Mouse (Mus musculus) granulocyte monocyte progenitor cell, adult 5-6 weeks (primary cell): ENCODE measurements around the gene Lrrc17. TPM values are rescaled to one million over a fixed set of nuclear protein-coding genes. Genes with fewer than 3 reads are reported as not detected.
A peak's percentile ranks its signal among the peaks of the same experiment; 100 is the strongest.

Experiments
- ATAC-seq: replicated peaks from 2 replicates; pipeline ENCODE4 v1.8.0; 2016; ENCODE audit warnings: mild to moderate bottlenecking, moderate TSS enrichment, inconsistent platforms; ENCODE audit not compliant: poor library complexity, severe bottlenecking
- total RNA-seq, 2 experiments: library from RNA; stranded (forward) in 1 of 2; stranded (reverse) in 1 of 2; fragments of 200-712, 200-1000 nt in 1 of 2; fragments of >200 nt in 1 of 2; fragmentation: Nextera tagmentation in 1 of 2; gene quantifications; 2 replicates each; pipeline ENCODE4 v1.2.3; 2014 to 2017

The Lrrc17 gene
- total RNA-seq, 2 experiments from 2014 or later: not detected

DNA sequence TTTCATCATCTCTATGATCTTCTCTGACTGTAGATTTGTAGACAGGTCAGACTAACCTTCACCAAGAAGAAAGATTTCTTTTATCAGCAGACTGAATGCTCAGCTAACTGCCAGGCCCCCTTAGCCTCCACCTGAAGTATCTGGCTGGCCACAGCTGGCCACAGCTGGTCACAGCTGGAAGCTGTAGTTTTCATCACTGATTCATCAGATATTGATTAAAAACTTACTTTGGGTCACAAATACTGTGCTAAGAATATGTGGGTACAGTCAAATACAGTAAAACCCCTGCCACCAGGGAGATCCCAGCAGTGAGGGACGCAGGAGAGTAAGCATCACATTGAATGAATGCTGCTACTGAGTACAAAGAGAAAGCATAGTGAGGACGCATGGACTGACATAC is 11.2 kb upstream of the Lrrc17 start:
- no peak for ATAC-seq

DNA sequence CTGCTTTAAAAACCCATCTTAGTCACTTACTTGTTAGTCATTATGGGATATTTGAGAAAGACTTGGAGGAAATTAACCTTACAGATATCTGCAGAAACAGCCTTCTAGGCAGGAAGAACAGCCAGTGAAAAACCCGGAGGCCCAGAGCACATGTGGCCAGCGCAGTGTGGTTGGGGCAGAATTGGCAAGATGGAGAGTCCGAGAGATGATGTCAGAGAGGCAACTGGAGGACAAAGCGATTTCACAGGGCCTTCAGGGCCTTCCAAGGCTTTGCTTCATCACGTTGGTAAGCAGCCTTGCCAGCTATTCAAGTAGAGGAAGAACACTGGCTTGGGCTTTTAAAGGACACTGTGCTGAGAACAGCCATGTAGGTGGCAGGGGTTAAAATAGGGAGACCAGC is 10.4 kb upstream of the Lrrc17 start:
- ATAC-seq: no peak

DNA sequence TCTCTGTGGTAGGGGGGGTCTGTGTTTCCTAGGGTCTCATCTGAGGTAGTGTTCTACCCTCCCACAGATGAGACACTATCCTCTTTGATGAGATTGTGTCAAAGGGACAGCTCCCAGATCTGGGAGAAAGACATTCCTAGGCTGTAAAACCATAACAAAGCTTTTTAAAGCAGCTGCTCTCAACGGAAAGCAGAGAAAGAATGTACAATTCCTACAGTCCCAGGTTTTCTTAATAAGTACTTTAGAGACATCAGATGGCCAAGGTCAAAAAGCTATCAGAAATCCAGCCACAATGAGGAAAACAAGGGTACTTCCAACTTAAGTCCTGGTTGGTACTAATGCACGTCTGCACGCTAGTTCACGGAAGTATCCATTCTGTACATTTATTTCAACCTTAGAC is 1.1 kb upstream of the Lrrc17 start:
- ATAC-seq: no peak

DNA sequence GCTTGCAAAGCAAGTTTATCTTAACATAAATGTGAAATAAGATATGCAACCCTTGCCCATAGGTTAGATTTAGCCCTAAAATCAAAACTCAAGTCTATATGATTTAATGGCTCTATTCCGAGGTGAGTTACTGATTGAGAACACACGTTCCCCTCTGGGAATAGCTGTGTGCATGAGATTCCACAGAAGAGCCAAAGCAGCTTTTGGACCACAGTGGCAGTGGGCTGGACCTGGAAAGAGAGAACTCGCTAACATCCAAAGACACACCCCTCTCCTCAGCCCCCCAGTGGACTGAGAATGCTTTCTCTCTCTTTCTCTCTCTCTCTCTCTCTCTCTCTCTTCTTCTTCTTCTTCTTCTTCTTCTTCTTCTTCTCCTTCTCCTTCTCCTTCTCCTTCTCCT is 1.5 kb downstream of the Lrrc17 start:
- no peak for ATAC-seq

DNA sequence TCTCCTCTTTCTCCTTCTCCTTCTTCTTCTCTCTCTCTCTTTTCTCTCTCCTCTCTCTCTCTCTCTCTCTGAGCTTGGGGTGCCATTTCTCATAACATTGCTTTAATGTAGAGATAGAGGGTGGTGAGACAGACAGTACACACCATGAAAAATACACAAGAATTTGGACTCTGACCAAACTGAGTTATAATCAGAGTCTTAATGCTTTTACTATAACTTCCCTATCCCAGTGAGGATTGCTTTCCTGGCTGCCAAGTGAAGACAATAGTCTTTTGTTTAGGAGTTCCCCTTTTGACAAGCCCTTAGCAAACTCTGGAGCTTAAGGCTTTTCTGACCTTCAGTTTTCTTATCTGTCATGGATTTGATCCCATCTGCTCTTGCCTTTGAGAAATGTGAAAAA is 1.9 kb downstream of the Lrrc17 start:
- 0 out of 2 replicates have a peak, but pooled peaks have one; percentile 30 for ATAC-seq

DNA sequence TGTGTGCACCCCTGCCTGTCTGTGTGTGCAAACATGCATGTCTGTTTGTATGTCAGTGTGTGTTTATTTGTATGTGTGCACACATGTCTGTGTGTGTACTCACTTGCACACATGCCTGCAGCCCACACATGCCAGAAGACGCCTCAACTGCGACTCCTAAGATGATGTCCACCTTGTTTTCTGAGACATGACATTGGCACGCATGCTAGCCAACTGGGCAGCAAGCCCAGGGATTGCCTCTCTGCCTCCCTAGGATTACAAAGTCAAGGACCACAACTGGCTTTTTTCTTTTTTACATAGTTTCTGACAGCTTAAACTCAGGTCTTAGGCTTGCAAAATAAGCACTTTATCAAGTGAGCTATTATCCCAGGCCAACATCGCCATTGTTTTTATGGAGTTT is 2.4 kb downstream of the Lrrc17 start:
- no peak for ATAC-seq

DNA sequence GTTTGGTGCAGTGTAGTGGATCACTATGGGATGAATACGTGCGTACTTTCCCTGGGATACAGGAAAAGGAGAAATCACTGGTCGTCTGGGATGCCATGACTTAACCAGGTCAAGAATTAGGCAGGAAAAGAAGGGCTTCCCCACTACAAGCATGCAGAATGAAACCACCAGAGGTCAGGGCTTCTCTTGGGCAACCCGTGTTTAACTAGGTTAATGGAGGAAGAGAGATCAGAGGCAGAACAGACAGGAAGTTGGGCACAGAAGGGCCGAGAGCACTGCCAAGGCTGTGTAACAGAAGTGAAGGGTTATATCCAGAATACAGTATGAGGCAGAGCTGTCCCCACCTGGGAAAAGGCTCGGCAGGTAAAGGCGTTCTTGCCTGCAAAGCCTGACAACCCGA is 3.6 kb downstream of the Lrrc17 start:
- peak; percentile 95 for ATAC-seq

DNA sequence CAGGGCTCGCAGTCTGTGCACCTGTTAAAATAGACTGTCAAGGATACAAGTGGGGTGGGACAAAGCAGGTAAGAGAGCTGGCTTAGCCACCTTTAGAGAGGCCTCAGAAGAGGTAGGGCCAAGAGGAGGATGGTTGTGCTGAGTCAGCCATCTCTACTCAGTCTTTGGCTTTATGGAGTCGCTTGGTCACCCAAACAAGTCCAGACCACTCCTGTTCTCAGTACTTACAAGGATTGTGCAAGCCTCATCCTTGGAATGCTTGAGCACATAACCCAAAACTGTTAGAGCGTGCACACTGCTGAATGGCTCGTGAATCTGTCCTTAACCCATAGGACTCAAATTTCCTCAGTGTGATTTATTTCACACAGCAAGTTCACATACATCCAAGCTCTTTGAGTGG is 10.3 kb downstream of the Lrrc17 start:
- no peak for ATAC-seq

DNA sequence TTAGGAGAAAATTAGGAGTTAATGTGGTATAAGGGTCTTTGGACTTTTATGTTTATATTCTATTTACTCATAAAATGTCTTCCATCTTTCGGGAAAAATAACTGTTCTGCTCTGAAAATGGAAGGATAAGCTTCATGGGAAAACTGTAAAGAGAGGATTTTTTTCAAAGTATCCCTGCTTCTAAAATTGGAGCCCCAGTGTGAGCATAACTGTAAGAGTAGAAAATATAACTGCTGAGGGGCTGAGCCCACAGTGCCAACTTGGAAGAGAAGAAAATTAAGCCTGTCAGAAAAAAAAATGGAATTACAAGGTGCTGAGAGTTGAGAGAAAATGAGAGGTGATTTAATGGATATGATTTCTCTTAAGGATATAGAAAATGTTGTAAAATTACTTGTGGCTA is 11.4 kb downstream of the Lrrc17 start:
- no peak for ATAC-seq

DNA sequence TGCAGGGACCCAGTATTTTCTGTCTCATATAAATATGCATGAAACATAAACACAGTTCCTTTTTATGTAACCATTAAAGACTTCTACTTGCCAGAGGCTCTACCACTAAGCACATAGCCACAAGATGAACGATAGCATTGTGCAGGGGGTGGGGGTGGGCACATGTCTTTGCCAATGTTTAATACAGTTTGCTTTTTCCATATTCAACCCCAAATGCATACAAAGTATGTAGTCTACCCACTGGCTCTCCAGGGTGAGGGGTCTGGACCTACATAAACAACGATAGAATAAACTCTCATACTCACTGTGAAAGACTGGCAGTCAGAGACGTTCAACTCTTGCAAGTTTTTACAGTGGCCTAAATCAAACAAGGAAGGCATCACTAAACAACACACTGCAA is 13.1 kb downstream of the Lrrc17 start:
- ATAC-seq: no peak

DNA sequence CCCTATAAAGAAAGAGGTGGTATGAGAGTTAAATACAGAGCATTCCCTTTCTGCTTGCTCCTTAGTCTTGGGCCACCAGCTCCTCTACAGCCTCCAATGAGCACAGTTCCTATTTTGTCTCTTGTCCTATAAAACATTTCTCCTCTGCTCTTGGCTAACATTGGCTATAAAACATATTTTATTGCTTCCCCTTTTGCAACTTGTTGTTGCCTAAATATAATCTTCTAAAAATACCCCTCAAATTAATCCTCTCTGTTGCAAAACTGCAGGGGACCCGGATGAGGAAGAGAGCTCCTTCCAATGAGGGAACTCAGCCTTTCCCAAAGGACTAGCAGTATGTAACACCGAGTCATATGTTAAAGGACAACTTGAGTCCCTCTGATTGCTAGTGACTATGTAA is 20.6 kb downstream of the Lrrc17 start:
- peak; percentile 93 for ATAC-seq

DNA sequence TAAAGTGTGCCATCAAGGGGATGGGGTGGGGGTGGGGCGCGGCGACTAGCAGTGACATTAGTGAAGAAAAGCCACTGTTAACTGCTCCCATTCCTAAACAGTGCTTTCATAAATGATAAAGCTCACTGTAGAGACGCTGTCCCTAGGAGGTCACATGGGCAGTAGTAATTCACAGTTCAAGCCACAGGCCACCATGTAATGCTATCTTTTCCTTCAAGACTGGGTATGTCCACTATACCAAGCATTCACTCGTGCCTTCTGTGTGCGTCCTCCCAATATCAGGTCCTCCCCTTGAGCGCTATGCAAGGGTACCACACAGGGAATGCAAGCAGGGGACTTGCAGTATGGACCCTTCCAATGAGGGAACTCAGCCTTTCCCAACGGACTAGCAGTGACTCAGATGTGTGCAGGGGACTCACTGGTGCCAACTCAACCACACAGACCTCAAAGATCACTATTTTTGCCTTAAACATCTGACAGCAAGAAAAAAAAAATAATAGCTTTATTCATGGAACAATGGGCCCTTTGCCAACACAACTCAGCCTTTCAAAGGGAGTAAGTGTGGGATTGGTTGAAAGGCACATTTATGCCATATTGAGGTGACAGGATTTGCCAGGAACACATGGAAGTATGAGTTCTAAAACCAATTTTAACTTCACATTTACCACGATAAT is 22.2 kb downstream of the Lrrc17 start:
- 0 out of 2 replicates have a peak, but pooled peaks have one; percentile 6 for ATAC-seq

DNA sequence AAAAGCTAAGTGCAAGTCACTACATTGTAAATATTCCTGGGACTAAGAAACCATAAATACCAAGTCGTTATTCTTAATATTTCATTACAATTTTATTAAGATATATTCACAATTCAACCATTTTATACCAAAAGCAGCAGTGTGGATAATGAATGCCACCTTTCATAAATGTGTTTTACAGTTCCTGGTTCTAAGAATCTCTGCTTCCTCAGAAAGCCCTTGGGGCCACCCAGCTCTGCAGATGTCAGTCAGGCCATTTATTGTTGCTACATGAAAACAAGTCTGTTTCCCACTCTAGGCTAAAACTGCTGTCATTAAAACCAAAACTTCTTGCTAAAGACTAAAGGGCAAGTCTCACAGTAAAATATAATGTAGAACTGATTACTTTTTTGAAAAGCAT is 24.4 kb downstream of the Lrrc17 start:
- ATAC-seq: no peak

DNA sequence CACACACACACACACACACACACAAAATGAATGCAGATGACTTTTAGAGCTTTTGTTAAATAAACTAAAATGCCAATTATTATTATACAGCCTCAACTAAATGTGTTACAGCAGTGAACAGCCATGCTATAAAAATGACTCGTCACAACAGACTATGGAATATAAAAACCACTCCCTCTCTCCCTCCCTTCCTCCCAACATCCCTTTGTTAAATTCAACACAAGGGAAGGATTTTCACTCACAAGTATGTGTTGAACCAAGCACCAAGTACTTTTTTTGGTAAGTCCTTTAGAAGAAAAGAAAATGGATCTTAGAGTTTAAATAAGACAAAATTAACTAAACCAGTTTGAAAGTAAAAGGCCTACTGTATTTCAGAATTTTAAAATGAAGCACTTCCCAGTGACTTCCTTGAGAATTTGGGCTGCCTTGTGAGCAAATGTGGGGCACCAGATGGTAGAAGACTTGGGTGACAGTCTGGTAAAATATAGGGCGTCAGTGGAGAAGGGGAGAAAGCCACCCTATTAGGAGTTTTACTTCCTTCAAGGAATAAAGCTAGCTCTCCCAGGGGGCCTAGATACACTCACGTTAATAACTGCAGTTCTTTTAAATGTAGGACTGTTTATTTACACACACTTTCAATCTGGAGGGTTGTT is 29.5 kb downstream of the Lrrc17 start:
- ATAC-seq: no peak

DNA sequence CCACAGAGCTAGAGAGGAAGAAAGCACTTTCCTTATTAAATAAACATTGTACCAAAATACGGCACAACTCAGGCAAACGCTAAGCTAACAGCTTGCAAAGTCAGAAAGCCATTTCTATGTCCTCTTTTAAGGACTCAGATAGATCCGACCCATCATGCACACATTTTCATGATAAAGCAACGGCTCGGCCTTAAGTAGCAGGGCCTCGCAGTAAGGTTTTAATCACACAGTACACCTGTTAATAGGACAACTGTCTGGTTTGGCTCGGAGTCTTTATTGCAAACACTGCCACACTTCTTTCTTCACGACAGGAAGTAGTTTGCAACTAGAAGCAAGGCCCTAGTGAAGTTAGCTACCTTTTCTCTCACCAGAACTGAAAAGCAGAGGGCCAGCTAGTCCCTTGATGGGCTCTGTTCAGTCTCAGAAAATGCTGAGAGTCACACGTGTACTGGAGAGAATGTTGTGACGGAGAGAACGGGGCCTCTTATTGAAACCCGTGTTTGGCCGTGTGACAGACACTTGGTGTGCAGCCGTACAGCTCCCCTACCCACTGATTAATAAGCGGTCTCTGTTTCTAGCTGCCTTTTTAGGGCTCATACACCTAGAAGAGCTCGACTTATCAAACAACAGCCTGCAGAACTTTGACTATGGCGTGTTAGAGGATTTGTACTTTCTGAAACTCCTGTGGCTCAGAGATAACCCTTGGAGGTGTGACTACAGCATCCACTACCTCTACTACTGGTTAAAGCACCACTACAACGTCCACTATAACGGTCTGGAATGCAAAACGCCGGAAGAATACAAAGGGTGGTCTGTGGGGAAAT is 31.2 kb downstream of the Lrrc17 start:
- ATAC-seq: no peak

DNA sequence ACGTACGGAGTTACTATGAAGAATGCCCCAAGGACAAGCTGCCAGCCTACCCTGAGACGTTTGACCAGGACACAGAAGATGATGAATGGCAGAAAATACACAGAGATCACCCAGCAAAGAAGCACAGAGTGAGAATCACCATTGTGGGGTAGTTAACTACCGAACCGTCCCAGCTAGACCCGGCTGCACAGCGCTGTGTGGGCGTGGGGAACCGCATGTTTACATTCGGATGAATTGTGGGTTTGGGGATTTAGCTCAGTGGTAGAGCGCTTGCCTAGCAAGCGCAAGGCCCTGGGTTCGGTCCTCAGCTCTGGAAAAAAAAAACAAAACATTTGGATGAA is 31.8 kb downstream of the Lrrc17 start:
- ATAC-seq: no peak

DNA sequence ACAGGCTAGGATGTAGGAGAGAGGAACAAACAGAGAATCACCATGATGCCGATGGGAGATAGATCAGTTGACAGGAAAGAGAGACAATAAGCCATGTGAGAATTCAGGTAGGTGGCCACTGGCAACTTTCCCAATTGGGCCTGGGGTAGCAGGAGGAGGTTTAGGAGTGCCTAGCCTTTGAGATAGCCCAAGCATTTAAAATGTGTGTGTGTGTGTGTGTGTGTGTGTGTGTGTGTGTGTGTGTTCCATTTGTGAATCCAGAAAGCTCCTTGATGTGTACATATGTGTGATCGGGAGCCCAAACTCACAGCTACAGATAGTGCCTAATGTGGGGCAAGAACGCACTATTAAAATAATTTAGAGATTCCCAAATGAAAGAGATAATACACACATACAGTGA is 34.8 kb downstream of the Lrrc17 start:
- no peak for ATAC-seq

DNA sequence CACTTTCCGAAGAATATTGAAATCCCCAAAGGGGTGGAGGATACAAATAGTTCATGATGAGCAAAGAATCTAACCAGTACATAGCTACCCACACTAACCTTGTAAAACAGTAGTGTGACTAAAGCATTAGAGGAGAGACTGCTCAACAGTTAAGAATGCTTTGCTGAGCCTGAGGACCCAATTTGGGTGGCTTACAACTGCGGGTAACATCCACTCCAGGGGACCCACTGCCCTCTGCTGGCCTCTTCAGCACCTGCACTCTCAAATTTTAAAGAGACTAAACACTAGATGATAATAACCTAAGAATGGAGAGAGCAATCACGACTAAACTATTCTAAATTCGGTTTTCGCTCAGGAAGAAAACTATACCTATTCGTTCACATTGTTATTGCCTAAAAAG is 43.4 kb downstream of the Lrrc17 start:
- peak; percentile 91 for ATAC-seq

DNA sequence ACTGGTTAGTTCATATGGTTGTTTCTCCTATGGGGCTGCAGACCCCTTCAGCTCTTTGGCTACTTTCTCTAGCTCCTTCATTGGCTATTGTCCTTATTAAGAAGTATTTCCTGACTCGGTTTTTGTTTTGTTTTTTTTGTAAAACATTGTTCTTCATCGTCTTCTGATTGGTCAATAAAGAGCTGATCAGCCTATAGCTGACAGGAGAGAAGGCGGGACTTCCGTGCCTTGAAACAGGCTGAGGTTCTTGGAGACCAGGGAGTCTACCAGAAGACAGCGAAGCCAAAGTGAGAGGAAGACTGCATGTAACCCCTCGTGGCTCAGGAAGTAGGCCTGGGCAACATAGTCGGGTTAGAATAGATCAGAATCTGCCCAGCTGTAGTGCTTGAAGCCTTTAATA is 44.3 kb downstream of the Lrrc17 start:
- no peak for ATAC-seq

DNA sequence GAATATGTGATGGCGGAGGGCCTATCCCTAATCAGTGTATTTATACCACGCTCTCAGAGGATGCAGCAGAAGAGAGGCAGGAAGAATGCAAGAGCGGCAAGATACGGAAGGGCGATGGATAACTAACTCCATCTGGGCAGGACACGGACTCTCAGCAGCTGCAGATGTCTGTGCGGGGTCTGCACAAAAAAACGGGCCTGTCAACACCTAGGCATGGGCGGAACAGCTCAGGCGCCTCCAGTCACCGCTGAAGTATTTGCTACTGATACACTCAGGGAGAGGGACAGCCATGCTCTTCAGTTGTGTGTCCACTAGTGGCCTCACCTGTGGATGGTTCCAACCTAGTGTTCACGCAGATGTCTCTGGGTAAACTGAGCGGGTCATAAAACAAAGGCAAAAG is 44.9 kb downstream of the Lrrc17 start:
- ATAC-seq: no peak

DNA sequence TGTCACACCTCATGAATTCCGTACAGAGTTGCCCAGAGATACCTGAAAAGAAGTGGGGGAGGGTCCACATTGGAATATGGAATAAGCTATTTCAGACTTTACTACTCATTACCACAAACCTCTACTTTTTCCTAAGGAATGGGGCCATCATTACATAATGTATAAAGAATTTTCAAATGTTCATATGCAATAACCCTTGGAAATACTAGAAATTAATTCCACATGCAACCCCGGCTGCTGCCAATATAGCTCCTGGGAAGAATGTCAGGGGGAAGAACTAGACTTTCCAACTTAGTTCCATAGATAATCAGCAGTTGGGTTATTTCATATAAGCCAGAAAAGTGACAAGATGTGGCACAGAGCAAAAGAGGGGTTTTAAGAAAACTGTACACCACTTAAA is 48.7 kb downstream of the Lrrc17 start:
- ATAC-seq: no peak
